Mouse (Mus musculus): ENCODE measurements around the gene Lrrc28.

Gene Lrrc28

GRCm38 (mm10) chr7:67646131-67646530 is 1.1 kb upstream of the Lrrc28 start:
- intact Hi-C loops (cut with DNase I), result no loop called here

- intact Hi-C loops (cut with DNase I), result no loop called here
Measured at GRCm38 (mm10) chr7:67645681-67646014, 580 bp upstream of the Lrrc28 start.

- intact Hi-C loops (cut with DNase I), result no loop called here
Measured at GRCm38 (mm10) chr7:67644291-67644690, 777 bp downstream of the Lrrc28 start.

GRCm38 (mm10) chr7:67642955-67643354 is 2.1 kb downstream of the Lrrc28 start:
- intact Hi-C loops (cut with DNase I), result no loop called here

- intact Hi-C loops (cut with DNase I), result loop anchor here (10.0 kb wide), 2 partner anchors 794 to 924 kb away; no protein-coding TSS in a partner anchor
Measured at GRCm38 (mm10) chr7:67639006-67639405, 6.1 kb downstream of the Lrrc28 start.

GRCm38 (mm10) chr7:67636161-67636560 is 8.9 kb downstream of the Lrrc28 start:
- intact Hi-C loops (cut with DNase I), result loop anchor here (10.0 kb wide), 2 partner anchors 791 to 921 kb away; no protein-coding TSS in a partner anchor

- intact Hi-C loops (cut with DNase I), result loop anchor here (5.0 to 10.0 kb wide), 4 partner anchors 392 to 919 kb away; no protein-coding TSS in a partner anchor
Measured at GRCm38 (mm10) chr7:67634210-67634609, 10.9 kb downstream of the Lrrc28 start.

- intact Hi-C loops (cut with DNase I), result loop anchor here (5.0 to 10.0 kb wide), 4 partner anchors 390 to 918 kb away; no protein-coding TSS in a partner anchor
Measured at GRCm38 (mm10) chr7:67632380-67632779, 12.7 kb downstream of the Lrrc28 start.

GRCm38 (mm10) chr7:67630817-67631216 is 14.3 kb downstream of the Lrrc28 start:
- intact Hi-C loops (cut with DNase I), result loop anchor here (5.0 to 10.0 kb wide), 4 partner anchors 389 to 916 kb away; no protein-coding TSS in a partner anchor

- intact Hi-C loops (cut with DNase I), result loop anchor here (5.0 to 10.0 kb wide), 4 partner anchors 387 to 915 kb away; no protein-coding TSS in a partner anchor
Measured at GRCm38 (mm10) chr7:67629681-67630080, 15.4 kb downstream of the Lrrc28 start.

- intact Hi-C loops (cut with DNase I), result no loop called here
Measured at GRCm38 (mm10) chr7:67626671-67627070, 18.4 kb downstream of the Lrrc28 start.

- intact Hi-C loops (cut with DNase I), result no loop called here
Measured at GRCm38 (mm10) chr7:67622151-67622550, 22.9 kb downstream of the Lrrc28 start.

GRCm38 (mm10) chr7:67619836-67620235 is 25.2 kb downstream of the Lrrc28 start:
- intact Hi-C loops (cut with DNase I), result loop anchor here (5.0 kb wide), 1 partner anchor 53 kb away; no protein-coding TSS in a partner anchor

- intact Hi-C loops (cut with DNase I), result loop anchor here (5.0 kb wide), 1 partner anchor 51 kb away; no protein-coding TSS in a partner anchor
Measured at GRCm38 (mm10) chr7:67618316-67618715, 26.8 kb downstream of the Lrrc28 start.

GRCm38 (mm10) chr7:67617646-67618045 is 27.4 kb downstream of the Lrrc28 start:
- intact Hi-C loops (cut with DNase I), result loop anchor here (5.0 kb wide), 1 partner anchor 50 kb away; no protein-coding TSS in a partner anchor

- intact Hi-C loops (cut with DNase I), result loop anchor here (5.0 kb wide), 1 partner anchor 50 kb away; no protein-coding TSS in a partner anchor
Measured at GRCm38 (mm10) chr7:67616890-67617289, 28.2 kb downstream of the Lrrc28 start.

- intact Hi-C loops (cut with DNase I), result no loop called here
Measured at GRCm38 (mm10) chr7:67614464-67614861, 30.6 kb downstream of the Lrrc28 start.

- intact Hi-C loops (cut with DNase I), result no loop called here
Measured at GRCm38 (mm10) chr7:67613795-67614463, 31.1 kb downstream of the Lrrc28 start.

GRCm38 (mm10) chr7:67608348-67609024 is 36.6 kb downstream of the Lrrc28 start:
- intact Hi-C loops (cut with DNase I), result no loop called here

GRCm38 (mm10) chr7:67607669-67608347 is 37.3 kb downstream of the Lrrc28 start:
- intact Hi-C loops (cut with DNase I), result no loop called here

- intact Hi-C loops (cut with DNase I), result no loop called here
Measured at GRCm38 (mm10) chr7:67606250-67606649, 38.8 kb downstream of the Lrrc28 start.

GRCm38 (mm10) chr7:67605114-67605513 is 40.0 kb downstream of the Lrrc28 start:
- intact Hi-C loops (cut with DNase I), result no loop called here
